Mouse (Mus musculus): ENCODE measurements around the gene Chrna9. TPM values are rescaled to one million over a fixed set of nuclear protein-coding genes. Genes with fewer than 3 reads are reported as not detected.
"Not testable (repeated sequence)": the region's sequence is repeated elsewhere in the genome, so short reads cannot be mapped to it uniquely, and the experiment has no call there.

Chrna9 gene
- polyA plus RNA-seq, 1 experiment: not detected

DNA sequence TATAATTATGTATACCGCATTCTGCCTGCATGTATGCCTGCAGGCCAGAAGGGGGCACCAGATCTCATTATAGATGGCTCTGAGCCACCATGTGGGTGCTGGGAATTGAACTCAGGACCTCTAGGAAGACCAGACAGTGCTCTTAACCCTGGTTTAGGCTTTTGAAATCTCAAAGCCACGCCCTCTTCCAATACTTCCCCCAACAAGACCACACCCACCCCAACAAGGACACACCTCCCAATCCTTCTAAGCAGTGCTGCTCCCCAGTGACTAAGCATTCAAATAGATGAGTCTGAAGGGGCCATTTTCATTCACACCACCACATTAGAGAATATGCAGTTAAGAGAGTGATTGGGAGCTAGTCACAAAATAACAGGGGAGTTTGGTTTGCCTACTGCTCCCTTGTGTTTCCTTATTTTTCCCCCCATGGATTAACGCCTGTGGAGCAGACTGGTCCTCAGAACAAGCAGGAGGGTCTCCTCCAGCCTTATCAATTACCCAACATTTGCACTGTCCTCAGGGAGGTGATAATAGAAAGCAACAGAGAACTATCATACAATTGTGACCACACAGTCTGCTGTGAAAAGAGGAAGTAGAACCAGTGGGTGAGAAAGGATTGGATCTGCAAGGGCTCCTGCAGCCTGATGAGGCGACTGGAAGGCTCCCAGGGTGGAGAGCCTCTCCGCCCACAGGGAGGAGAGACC, 25.3 kb downstream of the Chrna9 start:
- no peak for DNase-seq (ENCODE audit: low read depth)
- no peak for TF ChIP-seq POLR2A (IDR thresholded peaks at IDR 0.05; ENCODE audit: borderline replicate concordance, extremely low read depth, insufficient read depth, insufficient read length, poor library complexity, severe bottlenecking)
- no peak for TF ChIP-seq CTCF (IDR thresholded peaks at IDR 0.05; ENCODE audit: borderline replicate concordance, extremely low read depth, insufficient read depth, insufficient read length)

DNA sequence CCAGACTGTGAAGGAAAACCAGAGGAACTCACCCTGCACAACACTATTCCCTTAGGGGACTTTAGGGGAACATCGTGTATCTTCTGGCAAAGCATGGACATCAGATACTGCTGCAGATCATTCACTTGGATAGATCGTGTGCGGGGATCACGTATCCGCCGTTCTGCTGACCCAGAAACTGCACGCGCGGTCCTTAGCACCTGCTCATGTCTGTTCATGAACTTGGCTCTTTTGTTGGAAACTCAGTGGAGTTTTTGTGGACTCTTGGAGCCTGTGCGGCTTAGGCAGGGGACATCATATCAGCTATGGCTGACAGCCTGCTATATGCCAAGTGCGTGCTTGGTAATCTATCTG, 25.9 kb downstream of the Chrna9 start:
- TF ChIP-seq POLR2A (IDR thresholded peaks at IDR 0.05; ENCODE audit: borderline replicate concordance, extremely low read depth, insufficient read depth, insufficient read length, poor library complexity, severe bottlenecking) (no peak), CTCF (IDR thresholded peaks at IDR 0.05; ENCODE audit: borderline replicate concordance, extremely low read depth, insufficient read depth, insufficient read length) (no peak)

DNA sequence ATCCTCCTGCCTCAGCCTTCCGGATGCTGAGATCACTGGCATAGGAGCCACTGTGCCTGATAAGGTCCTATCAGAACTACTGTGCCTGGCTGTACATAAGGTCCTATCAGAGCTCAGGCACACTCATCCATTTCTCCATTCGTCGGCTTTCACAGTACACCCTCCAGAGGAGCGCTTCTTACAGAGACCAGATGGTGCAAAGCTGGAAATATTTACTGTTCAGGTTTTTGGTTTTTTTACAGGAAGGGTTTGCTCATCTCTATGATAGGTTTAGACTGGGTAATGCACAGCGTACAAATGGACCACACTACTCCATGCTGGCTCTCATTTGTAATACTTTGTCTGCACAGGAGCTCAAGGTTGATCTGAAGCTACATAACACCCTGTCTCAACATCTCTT, 28.6 kb downstream of the Chrna9 start:
- TF ChIP-seq CTCF (IDR thresholded peaks at IDR 0.05; ENCODE audit: borderline replicate concordance, extremely low read depth, insufficient read depth, insufficient read length) (no peak), POLR2A (IDR thresholded peaks at IDR 0.05; ENCODE audit: borderline replicate concordance, extremely low read depth, insufficient read depth, insufficient read length, poor library complexity, severe bottlenecking) (no peak)
- no peak for DNase-seq (ENCODE audit: low read depth)

More for the DNA sequence above, 25.9 kb downstream of the Chrna9 start:
- no peak for DNase-seq (ENCODE audit: low read depth)

DNA sequence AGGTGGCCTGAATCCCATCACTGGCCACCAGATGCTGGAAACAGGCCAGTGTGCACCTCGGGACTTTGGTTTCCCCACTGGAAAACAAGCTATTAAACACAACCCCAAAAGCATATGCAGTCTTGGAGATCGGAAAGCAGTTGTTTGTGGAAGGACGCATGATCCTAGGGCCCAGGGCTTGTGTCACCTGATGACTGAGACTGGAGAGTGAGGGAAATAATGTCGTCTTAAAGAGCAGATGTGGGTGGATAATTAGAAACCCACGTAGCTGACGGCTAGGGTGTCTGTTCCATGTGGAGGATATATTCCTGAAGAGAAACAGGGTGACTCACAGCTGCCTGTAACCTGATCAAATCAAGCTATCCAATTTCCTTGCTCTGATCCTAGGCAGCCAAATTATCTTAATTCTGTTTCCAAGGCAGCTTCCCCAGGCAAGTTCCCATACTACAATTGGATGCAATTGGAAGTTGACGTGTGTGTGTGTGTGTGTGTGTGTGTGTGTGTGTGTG, 31.1 kb downstream of the Chrna9 start:
- no peak for DNase-seq (ENCODE audit: low read depth)
- no peak for TF ChIP-seq CTCF (IDR thresholded peaks at IDR 0.05; ENCODE audit: borderline replicate concordance, extremely low read depth, insufficient read depth, insufficient read length)
- no peak for TF ChIP-seq POLR2A (IDR thresholded peaks at IDR 0.05; ENCODE audit: borderline replicate concordance, extremely low read depth, insufficient read depth, insufficient read length, poor library complexity, severe bottlenecking)

DNA sequence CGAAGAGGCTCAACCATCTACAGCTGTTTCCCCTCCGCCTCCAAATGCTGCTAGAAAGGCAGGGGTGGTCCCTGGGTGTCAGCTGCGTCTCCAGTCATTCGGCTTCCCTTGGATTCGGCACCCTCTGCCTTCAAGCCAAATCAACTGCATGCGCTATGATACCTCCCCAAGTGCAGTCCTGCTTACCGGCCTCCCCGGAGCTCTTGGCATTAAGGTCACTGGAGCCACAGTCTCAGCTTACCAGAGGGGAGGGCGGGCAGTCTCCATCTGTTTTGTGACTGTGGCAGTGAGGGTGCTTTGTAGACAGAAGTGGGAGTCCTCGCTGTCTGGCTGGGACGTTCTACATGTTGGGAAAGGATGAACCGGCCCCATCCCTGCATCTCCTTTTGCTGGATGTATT, 32.4 kb downstream of the Chrna9 start:
- DNase-seq (ENCODE audit: low read depth): no peak
- TF ChIP-seq CTCF (IDR thresholded peaks at IDR 0.05; ENCODE audit: borderline replicate concordance, extremely low read depth, insufficient read depth, insufficient read length): no peak
- no peak for TF ChIP-seq POLR2A (IDR thresholded peaks at IDR 0.05; ENCODE audit: borderline replicate concordance, extremely low read depth, insufficient read depth, insufficient read length, poor library complexity, severe bottlenecking)

GRCm38 (mm10) chr5:65968004-65968403, 33.3 kb downstream of the Chrna9 start:
- TF ChIP-seq CTCF (IDR thresholded peaks at IDR 0.05; ENCODE audit: borderline replicate concordance, extremely low read depth, insufficient read depth, insufficient read length) (no peak), POLR2A (IDR thresholded peaks at IDR 0.05; ENCODE audit: borderline replicate concordance, extremely low read depth, insufficient read depth, insufficient read length, poor library complexity, severe bottlenecking) (no peak)
- no peak for DNase-seq (ENCODE audit: low read depth)

DNA sequence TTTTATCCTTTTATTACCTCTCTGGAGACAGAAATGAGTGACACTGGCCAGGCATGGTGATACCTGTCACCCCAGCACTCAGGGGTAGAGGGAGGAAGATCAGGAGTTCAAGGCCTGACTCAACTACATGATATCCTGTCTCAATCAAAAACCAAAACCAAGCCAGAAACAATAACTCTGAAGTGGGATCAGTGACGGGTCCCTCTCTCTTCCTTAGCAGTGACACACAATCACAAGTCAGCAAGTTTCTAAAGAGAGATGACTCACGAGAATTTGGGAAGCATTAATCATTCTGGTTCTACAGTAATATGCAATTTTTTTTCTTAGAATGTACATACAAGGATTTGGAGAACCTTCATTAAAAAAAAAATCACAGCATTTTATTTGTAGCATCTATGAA, 38.5 kb downstream of the Chrna9 start:
- DNase-seq (ENCODE audit: low read depth): no peak
- no peak for TF ChIP-seq CTCF (IDR thresholded peaks at IDR 0.05; ENCODE audit: borderline replicate concordance, extremely low read depth, insufficient read depth, insufficient read length)
- TF ChIP-seq POLR2A (IDR thresholded peaks at IDR 0.05; ENCODE audit: borderline replicate concordance, extremely low read depth, insufficient read depth, insufficient read length, poor library complexity, severe bottlenecking): no peak

DNA sequence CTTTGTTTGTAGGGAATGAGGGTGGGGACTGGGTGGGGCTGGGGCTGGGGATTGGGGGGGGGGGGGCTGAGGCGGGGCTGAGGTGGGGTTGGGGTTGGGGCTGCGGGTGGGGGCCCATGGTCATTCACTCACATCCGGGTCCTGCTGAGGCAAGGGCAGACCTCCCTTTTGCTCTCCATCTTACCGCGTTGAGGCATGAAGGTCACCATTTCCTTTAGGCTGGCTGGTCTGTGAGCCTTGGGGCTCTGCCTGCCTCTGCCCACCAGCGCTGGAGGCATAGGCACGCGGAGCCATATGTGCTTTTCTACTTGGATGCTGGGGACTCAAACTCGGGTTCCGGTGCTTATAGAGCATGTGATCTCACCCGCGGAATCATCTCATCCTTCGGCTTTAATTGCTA, 41.0 kb downstream of the Chrna9 start:
- no peak for DNase-seq (ENCODE audit: low read depth)
- TF ChIP-seq POLR2A (IDR thresholded peaks at IDR 0.05; ENCODE audit: borderline replicate concordance, extremely low read depth, insufficient read depth, insufficient read length, poor library complexity, severe bottlenecking) (no peak), CTCF (IDR thresholded peaks at IDR 0.05; ENCODE audit: borderline replicate concordance, extremely low read depth, insufficient read depth, insufficient read length) (no peak)

DNA sequence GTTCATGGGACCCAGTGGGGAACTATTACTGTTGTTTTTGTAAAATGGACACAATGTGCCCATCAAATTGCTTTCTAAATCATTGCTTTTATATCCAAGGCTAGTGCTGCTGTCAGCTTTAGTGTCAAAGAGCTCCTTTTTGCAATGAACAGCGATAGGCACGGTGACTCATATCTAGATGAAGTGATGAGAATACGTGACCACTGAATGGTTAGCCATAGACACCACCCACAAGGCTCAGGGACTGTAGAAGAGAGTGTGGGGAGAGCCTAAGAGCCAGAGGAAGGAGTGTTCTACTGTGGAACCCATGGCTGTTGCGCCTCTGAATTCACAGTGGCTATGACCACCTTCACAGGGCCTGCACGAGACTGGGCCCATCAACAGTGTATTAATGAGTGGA, 51.7 kb downstream of the Chrna9 start:
- TF ChIP-seq CTCF (IDR thresholded peaks at IDR 0.05; ENCODE audit: borderline replicate concordance, extremely low read depth, insufficient read depth, insufficient read length) (no peak), POLR2A (IDR thresholded peaks at IDR 0.05; ENCODE audit: borderline replicate concordance, extremely low read depth, insufficient read depth, insufficient read length, poor library complexity, severe bottlenecking) (no peak)
- DNase-seq (ENCODE audit: low read depth): no peak

- not testable (repeated sequence) for DNase-seq (ENCODE audit: low read depth)
Observed at GRCm38 (mm10) chr5:65987004-65987403, 52.3 kb downstream of the Chrna9 start.

DNA sequence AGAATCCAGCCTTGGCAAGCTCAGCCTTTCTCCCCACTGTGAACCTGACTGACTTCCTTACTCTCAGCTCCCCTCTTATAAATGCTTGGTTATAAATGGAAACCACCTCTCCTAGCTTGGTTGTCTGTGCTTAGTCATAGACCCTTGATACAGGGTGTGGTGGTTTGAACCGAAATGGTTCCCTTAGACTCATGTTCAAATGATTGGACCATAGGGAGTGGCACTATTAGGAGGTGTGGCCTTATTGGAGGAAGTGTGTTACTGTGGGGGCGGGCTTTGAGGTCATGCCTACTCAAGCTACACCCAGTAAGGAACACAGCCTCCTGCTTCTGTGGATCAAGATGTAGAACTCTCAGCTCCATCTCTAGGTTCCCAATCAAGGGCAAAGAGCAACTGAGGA, 56.5 kb downstream of the Chrna9 start:
- no peak for DNase-seq (ENCODE audit: low read depth)
- TF ChIP-seq CTCF (IDR thresholded peaks at IDR 0.05; ENCODE audit: borderline replicate concordance, extremely low read depth, insufficient read depth, insufficient read length) (no peak), POLR2A (IDR thresholded peaks at IDR 0.05; ENCODE audit: borderline replicate concordance, extremely low read depth, insufficient read depth, insufficient read length, poor library complexity, severe bottlenecking) (no peak)

GRCm38 (mm10) chr5:65994643-65995042, 59.9 kb downstream of the Chrna9 start:
- TF ChIP-seq CTCF (IDR thresholded peaks at IDR 0.05; ENCODE audit: borderline replicate concordance, extremely low read depth, insufficient read depth, insufficient read length) (no peak), POLR2A (IDR thresholded peaks at IDR 0.05; ENCODE audit: borderline replicate concordance, extremely low read depth, insufficient read depth, insufficient read length, poor library complexity, severe bottlenecking) (no peak)
- no peak for DNase-seq (ENCODE audit: low read depth)
